Mouse (Mus musculus): ENCODE measurements around the gene AV320801. TPM values are rescaled to one million over a fixed set of nuclear protein-coding genes. Genes with fewer than 3 reads are reported as not detected.
"Not testable (repeated sequence)": the region's sequence is repeated elsewhere in the genome, so short reads cannot be mapped to it uniquely, and the experiment has no call there.

The AV320801 gene
- polyA plus RNA-seq (2012; rRNA removed): 0.02 TPM in 1 of 2 replicates, not detected in the other

- H3K27ac ChIP-seq (ENCODE audit: insufficient read depth, low read length); H3K4me1 ChIP-seq (ENCODE audit: control insufficient read depth, insufficient read depth, low read length); H3K4me3 ChIP-seq (ENCODE audit: insufficient read depth, low read length): not testable (repeated sequence)
These were observed at the start of gene AV320801 for GRCm38 (mm10) chrX:135494288-135494687. Gene AV320801, plus strand, starts transcription at chrX:135494588.

- not testable (repeated sequence) for H3K4me1 ChIP-seq (ENCODE audit: control insufficient read depth, insufficient read depth, low read length); H3K27ac ChIP-seq (ENCODE audit: insufficient read depth, low read length); H3K4me3 ChIP-seq (ENCODE audit: insufficient read depth, low read length)
These were observed 30.2 kb upstream of the AV320801 start for GRCm38 (mm10) chrX:135464160-135464559.

DNA sequence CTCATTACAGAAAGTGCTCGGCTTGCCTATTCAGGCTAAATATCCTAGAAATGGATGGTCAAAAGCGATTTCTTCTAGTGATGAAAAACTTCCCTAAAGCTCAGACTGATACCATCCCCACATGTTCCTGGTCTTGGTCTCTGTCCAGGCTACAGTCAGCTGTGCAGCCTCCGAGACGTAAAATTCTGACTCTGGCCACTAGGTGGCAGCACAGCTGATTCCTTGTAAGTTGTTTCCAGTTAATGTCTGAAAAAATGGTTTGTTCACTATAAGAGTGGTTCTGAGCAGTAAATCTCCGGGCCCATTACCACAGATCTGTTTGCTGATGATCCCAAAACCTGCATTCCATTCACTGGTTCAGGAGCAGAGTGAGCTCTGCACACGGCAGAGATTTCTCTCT is 12.5 kb upstream of the AV320801 start:
- not testable (repeated sequence) for H3K4me3 ChIP-seq (ENCODE audit: insufficient read depth, low read length); H3K27ac ChIP-seq (ENCODE audit: insufficient read depth, low read length); H3K4me1 ChIP-seq (ENCODE audit: control insufficient read depth, insufficient read depth, low read length)

GRCm38 (mm10) chrX:135483183-135483582 is 11.2 kb upstream of the AV320801 start:
- H3K27ac ChIP-seq (ENCODE audit: insufficient read depth, low read length); H3K4me3 ChIP-seq (ENCODE audit: insufficient read depth, low read length); H3K4me1 ChIP-seq (ENCODE audit: control insufficient read depth, insufficient read depth, low read length): not testable (repeated sequence)

Other genes with a start within 250 kb of the AV320801 start
- not detected in 2 replicates for gene Pramel3, start 192.3 kb upstream of the AV320801 start, polyA plus RNA-seq (2012; rRNA removed)
- gene Gm5128, start 121.3 kb upstream of the AV320801 start, polyA plus RNA-seq (2012; rRNA removed): not detected in 2 replicates
- gene Gm7903, start 60.8 kb upstream of the AV320801 start, polyA plus RNA-seq (2012; rRNA removed): 0.06 TPM in 2 replicates
- 4.3 and 6.4 TPM in 2 replicates for gene Nxf7, start 104.2 kb downstream of the AV320801 start, polyA plus RNA-seq (2012; rRNA removed)
- not detected in 2 replicates for gene Prame, start 133.1 kb downstream of the AV320801 start, polyA plus RNA-seq (2012; rRNA removed)
- not detected in 2 replicates for gene Tcp11x2, start 199.2 kb downstream of the AV320801 start, polyA plus RNA-seq (2012; rRNA removed)
- not detected in 2 replicates for gene Tmsb15a, start 230.7 kb downstream of the AV320801 start, polyA plus RNA-seq (2012; rRNA removed)
- gene Armcx5, start 248.1 kb downstream of the AV320801 start, polyA plus RNA-seq (2012; rRNA removed): 20.8 and 23.2 TPM in 2 replicates
- gene Gprasp1, start 248.1 kb downstream of the AV320801 start, polyA plus RNA-seq (2012; rRNA removed): 181 and 198 TPM in 2 replicates

All from cortical plate, adult 2 months (tissue).